Mouse (Mus musculus): ENCODE measurements around the gene Zscan4-ps1.
"Not testable (repeated sequence)": the region's sequence is repeated elsewhere in the genome, so short reads cannot be mapped to it uniquely, and the experiment has no call there.

Zscan4-ps1 gene

GRCm38 (mm10) chr7:11069591-11069990 is at the start of gene Zscan4-ps1:
Zscan4-ps1 (minus strand) TSS chr7:11069691.
- not testable (repeated sequence) for DNase-seq
